Mouse (Mus musculus): Measurements from ENCODE around the gene Nxn. TPM values are rescaled to one million over a fixed set of nuclear protein-coding genes. Genes with fewer than 3 reads are reported as not detected.
A peak's percentile ranks its signal among the peaks of the same experiment; 100 is the strongest.

Nxn gene
- polyA plus RNA-seq, 1 experiment from 2014 or later = 35.6 TPM

- 68% methylated on average over 4 of the region's 4 CpGs for WGBS
- Histone ChIP-seq H3K4me1 (replicated peaks) (no peaks in the 10 kb centered on the region; the same call in 1 of the 2 replicates), H3K4me2 (no peak overlapping the region), H3K9ac (no peak overlapping the region), H3K27ac (0 out of 2 replicates have a peak overlapping the region, but pooled peaks have one; percentile 23), H3K4me3 (no peak overlapping the region), H3K36me3 (peaks cover 99% of the 10 kb centered on the region), H3K27me3 (no peaks in the 10 kb centered on the region), H3K9me3 (no peaks in the 10 kb centered on the region)
- no peak for ATAC-seq (ENCODE audit: low FRiP score)
These were observed 20.2 kb upstream of the Nxn start for GRCm38 (mm10) chr11:76419179-76419578.

DNA sequence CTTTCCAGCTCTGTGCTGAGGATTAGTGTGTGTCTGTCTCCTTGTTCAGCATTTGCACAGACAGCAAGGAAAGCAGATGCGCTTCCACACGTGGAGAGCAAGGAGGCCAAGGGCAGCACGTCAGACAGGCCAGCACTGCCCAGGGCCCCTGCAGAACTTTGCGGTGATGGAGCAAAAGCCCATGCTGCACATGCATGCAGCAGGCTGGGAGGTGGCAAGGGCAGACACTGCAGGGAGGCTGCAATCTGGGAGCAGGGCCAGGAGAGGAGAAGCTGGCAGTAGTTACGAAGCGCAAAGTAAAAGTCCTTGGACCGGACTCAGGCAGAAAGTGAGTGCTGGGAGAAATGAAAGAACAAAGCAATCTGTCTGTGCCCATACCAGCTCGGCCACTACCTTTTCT is 19.5 kb upstream of the Nxn start:
- no peaks in the 10 kb centered on the region for H3K27me3 ChIP-seq
- no peak for ATAC-seq (ENCODE audit: low FRiP score)
- H3K9ac ChIP-seq = 0 out of 2 replicates have a peak overlapping the region, but pooled peaks have one; percentile 43
- H3K4me1 ChIP-seq (replicated peaks) = no peaks in the 10 kb centered on the region; the same call in 1 of the 2 replicates
- no peaks in the 10 kb centered on the region for H3K9me3 ChIP-seq
- H3K4me3 ChIP-seq = no peak overlapping the region
- WGBS = 77% methylated on average over 8 of the region's 8 CpGs
- peak overlapping the region; percentile 23; the same call in 1 of the 2 replicates for H3K27ac ChIP-seq
- H3K36me3 ChIP-seq = peaks cover 97% of the 10 kb centered on the region
- H3K4me2 ChIP-seq = no peak overlapping the region

DNA sequence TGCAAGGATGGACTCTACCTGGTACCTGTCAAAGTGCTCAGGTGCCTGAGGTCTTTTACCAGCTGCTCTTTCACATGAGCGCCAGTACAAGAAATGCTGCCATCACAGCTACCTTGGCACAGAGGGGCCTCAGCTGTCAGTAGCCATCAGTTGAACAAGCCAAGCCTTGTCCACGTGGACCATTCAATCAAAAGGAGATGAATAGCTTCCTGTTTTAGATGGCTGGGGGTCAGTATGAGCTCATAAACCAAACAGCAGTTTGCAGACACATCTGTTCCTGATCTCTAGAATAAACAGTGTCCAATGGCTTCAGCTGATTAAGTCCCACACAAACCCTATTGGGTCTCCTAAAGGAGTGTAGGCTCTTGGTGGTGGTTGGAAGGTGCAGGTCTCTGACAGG is 17.0 kb upstream of the Nxn start:
- no peak overlapping the region for H3K9ac ChIP-seq
- ATAC-seq (ENCODE audit: low FRiP score) = no peak
- no peaks in the 10 kb centered on the region; the same call in 1 of the 2 replicates for H3K4me1 ChIP-seq (replicated peaks)
- H3K9me3 ChIP-seq = no peaks in the 10 kb centered on the region
- 64% methylated on average over 2 of the region's 2 CpGs for WGBS
- H3K27ac ChIP-seq = no peak overlapping the region
- no peak overlapping the region for H3K4me2 ChIP-seq
- H3K27me3 ChIP-seq = no peaks in the 10 kb centered on the region
- peaks cover 90% of the 10 kb centered on the region for H3K36me3 ChIP-seq
- H3K4me3 ChIP-seq = no peak overlapping the region

- WGBS = 93% methylated on average over 4 of the region's 4 CpGs
- no peak overlapping the region for H3K4me2 ChIP-seq
- peaks cover 82% of the 10 kb centered on the region for H3K36me3 ChIP-seq
These were observed 16.1 kb upstream of the Nxn start for GRCm38 (mm10) chr11:76415001-76415400.

GRCm38 (mm10) chr11:76413202-76413601 is 14.3 kb upstream of the Nxn start:
- 77% methylated on average over 4 of the region's 4 CpGs for WGBS
- H3K9ac ChIP-seq = no peak overlapping the region
- H3K36me3 ChIP-seq = peaks cover 64% of the 10 kb centered on the region
- no peak for ATAC-seq (ENCODE audit: low FRiP score)
- H3K4me2 ChIP-seq = no peak overlapping the region
- H3K4me1 ChIP-seq (replicated peaks) = peaks cover 15% of the 10 kb centered on the region
- no peak overlapping the region for H3K4me3 ChIP-seq
- H3K27ac ChIP-seq = no peak overlapping the region
- no peaks in the 10 kb centered on the region for H3K27me3 ChIP-seq
- H3K9me3 ChIP-seq = no peaks in the 10 kb centered on the region

More at GRCm38 (mm10) chr11:76415001-76415400, 16.1 kb upstream of the Nxn start:
- H3K27me3 ChIP-seq = no peaks in the 10 kb centered on the region
- H3K4me1 ChIP-seq (replicated peaks) = no peaks in the 10 kb centered on the region; the same call in 1 of the 2 replicates
- H3K9ac ChIP-seq = no peak overlapping the region
- no peak overlapping the region for H3K4me3 ChIP-seq
- H3K9me3 ChIP-seq = no peaks in the 10 kb centered on the region
- ATAC-seq (ENCODE audit: low FRiP score) = no peak
- no peak overlapping the region for H3K27ac ChIP-seq

GRCm38 (mm10) chr11:76410826-76411225 is 11.9 kb upstream of the Nxn start:
- Histone ChIP-seq H3K4me2 (no peak overlapping the region), H3K4me1 (replicated peaks) (peaks cover 23% of the 10 kb centered on the region), H3K36me3 (peaks cover 40% of the 10 kb centered on the region), H3K27me3 (no peaks in the 10 kb centered on the region), H3K27ac (no peak overlapping the region), H3K9me3 (no peaks in the 10 kb centered on the region), H3K4me3 (no peak overlapping the region), H3K9ac (no peak overlapping the region)
- ATAC-seq (ENCODE audit: low FRiP score) = no peak
- 74% methylated on average over 12 of the region's 12 CpGs for WGBS

DNA sequence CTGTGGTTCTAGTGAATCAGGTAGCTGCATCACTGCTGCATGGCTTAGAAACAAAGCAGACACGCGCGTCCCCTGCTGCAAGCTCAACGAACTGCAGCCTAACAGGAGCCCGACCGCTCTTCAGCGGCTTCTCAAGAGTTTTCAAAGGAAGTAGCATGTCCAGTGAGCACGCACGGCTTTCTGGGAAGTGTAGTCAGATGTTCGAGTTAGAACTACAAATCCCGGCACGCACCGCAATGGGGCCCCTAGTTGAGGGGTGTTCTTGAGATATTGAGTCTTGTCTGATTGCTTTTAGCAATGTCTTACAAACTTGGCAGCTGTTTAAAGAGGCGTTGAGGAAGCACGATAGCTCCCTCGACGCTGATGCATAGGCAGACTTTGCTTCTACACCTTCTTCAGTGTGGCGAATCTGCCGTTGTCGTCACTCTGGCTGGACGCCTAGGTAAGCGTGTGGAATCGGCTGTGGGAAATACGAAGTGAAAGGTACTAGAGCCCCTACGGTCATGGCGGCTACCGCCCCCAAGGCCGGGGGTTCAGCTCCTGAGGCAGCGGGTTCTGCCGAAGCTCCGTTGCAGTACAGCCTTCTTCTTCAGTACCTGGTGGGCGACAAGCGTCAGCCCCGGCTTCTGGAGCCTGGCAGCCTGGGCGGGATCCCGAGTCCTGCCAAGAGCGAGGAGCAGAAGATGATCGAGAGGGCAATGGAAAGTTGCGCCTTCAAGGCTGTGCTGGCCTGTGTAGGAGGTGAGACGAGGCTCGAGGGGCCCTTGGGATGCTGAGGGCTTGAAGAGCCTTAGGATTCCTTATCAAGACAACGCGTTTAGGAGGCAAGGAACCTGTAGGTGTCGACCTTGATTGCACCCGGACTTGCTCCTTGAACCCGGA is 8.0 kb upstream of the Nxn start, which contains the start of gene Timm22:
Timm22 (plus strand) TSS at position 251 of the 882 bp plus-strand sequence.
- ATAC-seq (ENCODE audit: low FRiP score) = peak; percentile 96
- under 1% methylated on average over 46 of the region's 46 CpGs for WGBS
- H3K4me3 ChIP-seq = peak within 1 kb of the TSS; percentile 69
- H3K4me2 ChIP-seq = peak within 1 kb of the TSS; percentile 83
- H3K27ac ChIP-seq = peak within 1 kb of the TSS; percentile 71
- H3K4me1 ChIP-seq (replicated peaks) = peaks cover 23% of the 10 kb centered on the region
- no peaks in the 10 kb centered on the region for H3K9me3 ChIP-seq
- peaks cover 2% of the 10 kb centered on the region for H3K27me3 ChIP-seq
- peak within 1 kb of the TSS; percentile 87 for H3K9ac ChIP-seq
- peaks cover 5% of the 10 kb centered on the region for H3K36me3 ChIP-seq

DNA sequence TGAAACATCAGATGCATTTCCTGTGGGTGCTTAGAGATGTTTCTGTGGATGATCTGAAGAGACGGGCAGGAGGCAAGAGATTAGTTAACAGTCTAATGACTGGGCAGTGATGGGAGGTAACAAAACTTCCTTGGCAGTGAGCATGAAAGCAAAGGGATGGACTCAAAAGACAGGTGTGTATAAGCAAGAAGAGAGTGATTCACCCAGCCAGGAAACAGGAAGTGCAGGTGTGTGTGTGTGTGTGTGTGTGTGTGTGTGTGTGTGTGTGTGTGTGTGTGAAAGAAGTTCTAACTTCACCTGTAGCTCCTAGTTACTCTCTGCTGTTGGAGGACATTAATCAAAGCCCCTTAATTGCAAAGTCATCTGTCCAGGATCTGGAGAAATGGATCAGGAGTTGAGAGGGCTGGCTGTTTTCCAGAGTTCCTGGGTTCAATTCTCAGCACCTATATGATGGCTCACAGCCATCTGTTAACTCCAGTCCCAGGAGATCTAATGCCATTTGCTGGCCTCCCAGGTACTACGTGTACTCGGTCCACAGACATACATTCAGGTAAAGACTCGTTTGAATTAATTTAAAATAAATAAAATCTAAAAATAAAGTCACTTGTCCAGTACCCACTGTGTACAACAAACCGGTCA is 6.8 kb upstream of the Nxn start:
- H3K27ac ChIP-seq = no peak overlapping the region
- H3K36me3 ChIP-seq = no peaks in the 10 kb centered on the region
- WGBS = 92% methylated on average over 5 of the region's 5 CpGs
- no peak for ATAC-seq (ENCODE audit: low FRiP score)
- no peak overlapping the region for H3K4me2 ChIP-seq
- H3K9me3 ChIP-seq = no peaks in the 10 kb centered on the region
- H3K9ac ChIP-seq = no peak overlapping the region
- peaks cover 2% of the 10 kb centered on the region for H3K27me3 ChIP-seq
- peaks cover 23% of the 10 kb centered on the region for H3K4me1 ChIP-seq (replicated peaks)
- H3K4me3 ChIP-seq = no peak overlapping the region

DNA sequence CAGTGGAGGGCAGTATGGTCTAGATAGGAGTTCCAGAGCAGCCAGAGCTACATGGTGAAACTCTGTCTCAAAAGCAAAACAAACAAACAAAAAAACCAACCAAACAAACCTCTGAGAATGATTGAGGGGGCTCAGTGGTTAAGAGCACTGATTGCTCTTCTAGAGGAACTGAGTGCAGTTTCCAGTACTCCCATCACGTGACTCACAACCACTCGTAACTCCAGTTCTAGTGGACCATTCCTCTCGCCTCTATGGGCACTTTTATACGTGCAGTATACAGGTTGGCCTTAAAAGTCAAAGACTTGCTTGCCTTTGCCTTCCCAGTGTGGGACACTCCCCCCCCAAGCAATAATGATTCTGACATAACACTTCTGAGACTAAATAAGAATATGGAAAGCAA is 6.2 kb upstream of the Nxn start:
- Histone ChIP-seq H3K27me3 (peaks cover 2% of the 10 kb centered on the region), H3K36me3 (no peaks in the 10 kb centered on the region), H3K4me2 (no peak overlapping the region), H3K9me3 (no peaks in the 10 kb centered on the region), H3K27ac (no peak overlapping the region), H3K4me3 (no peak overlapping the region), H3K9ac (no peak overlapping the region), H3K4me1 (replicated peaks) (peaks cover 23% of the 10 kb centered on the region)
- no peak for ATAC-seq (ENCODE audit: low FRiP score)
- 73% methylated on average over 4 of the region's 4 CpGs for WGBS

GRCm38 (mm10) chr11:76401398-76401797 is 2.5 kb upstream of the Nxn start:
- no peak for ATAC-seq (ENCODE audit: low FRiP score)
- Histone ChIP-seq H3K4me3 (no peak overlapping the region), H3K4me2 (no peak overlapping the region), H3K9me3 (no peaks in the 10 kb centered on the region), H3K4me1 (replicated peaks) (peaks cover 20% of the 10 kb centered on the region), H3K27me3 (peaks cover 2% of the 10 kb centered on the region), H3K36me3 (no peaks in the 10 kb centered on the region), H3K9ac (no peak overlapping the region), H3K27ac (no peak overlapping the region)
- 74% methylated on average over 10 of the region's 10 CpGs for whole genome bisulfite sequencing

DNA sequence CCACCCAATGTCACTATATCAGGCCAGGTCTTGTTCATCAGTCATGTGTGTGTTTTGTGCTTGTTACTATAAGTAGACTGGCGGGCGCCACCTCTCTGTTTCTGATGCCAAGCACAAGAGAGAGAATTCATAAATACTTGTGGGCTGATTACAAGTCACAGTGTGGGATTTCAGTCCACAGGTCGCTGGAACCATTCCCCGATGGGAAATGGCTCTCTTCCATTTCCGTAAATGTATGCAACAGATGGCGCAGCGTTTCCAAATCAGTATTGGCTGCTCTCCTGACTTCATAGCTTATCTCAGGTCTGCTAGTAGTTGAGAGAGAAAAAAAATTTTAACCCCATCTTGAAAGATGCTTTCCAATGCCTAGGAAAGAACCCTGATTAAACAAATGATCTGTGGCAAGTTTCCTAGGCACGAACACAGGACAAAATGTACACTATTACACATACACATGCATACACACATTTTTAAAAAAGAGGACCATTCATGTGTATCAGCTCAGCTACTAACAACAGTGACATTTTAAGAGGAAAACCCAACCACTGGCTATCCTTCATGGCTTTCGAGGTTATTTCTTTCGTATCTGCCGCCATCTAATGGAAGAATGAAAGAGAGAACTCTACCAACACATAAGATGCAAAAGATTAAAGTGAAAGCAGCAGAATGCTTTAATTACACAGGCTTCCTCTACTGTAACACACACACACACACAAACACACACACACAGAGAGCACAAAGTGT is 819 bp upstream of the Nxn start:
- Histone ChIP-seq H3K9ac (peak overlapping the region; percentile 90), H3K27ac (peak overlapping the region; percentile 91; the same call in 1 of the 2 replicates), H3K4me3 (peak overlapping the region; percentile 87), H3K9me3 (no peaks in the 10 kb centered on the region), H3K27me3 (peaks cover 2% of the 10 kb centered on the region), H3K4me1 (replicated peaks) (peaks cover 29% of the 10 kb centered on the region), H3K36me3 (no peaks in the 10 kb centered on the region), H3K4me2 (peak overlapping the region; percentile 93)
- no peak for ATAC-seq (ENCODE audit: low FRiP score)
- 12% methylated on average over 11 of the region's 11 CpGs for WGBS

- peak overlapping the region; percentile 90 for H3K9ac ChIP-seq
- no peaks in the 10 kb centered on the region; the same call in 1 of the 2 replicates for H3K27me3 ChIP-seq
- H3K4me3 ChIP-seq = peak overlapping the region; percentile 87
These were observed 585 bp downstream of the Nxn start for GRCm38 (mm10) chr11:76398312-76398797.

More at GRCm38 (mm10) chr11:76398312-76398797, 585 bp downstream of the Nxn start:
- WGBS = under 1% methylated on average over 25 of the region's 33 CpGs
- Histone ChIP-seq H3K36me3 (no peaks in the 10 kb centered on the region), H3K4me2 (peak overlapping the region; percentile 93), H3K9me3 (no peaks in the 10 kb centered on the region), H3K27ac (peak overlapping the region; percentile 91), H3K4me1 (replicated peaks) (peaks cover 31% of the 10 kb centered on the region)
- ATAC-seq (ENCODE audit: low FRiP score) = peak; percentile 64
